Mouse (Mus musculus): Measurements from ENCODE around the gene Cdh23.

DNA sequence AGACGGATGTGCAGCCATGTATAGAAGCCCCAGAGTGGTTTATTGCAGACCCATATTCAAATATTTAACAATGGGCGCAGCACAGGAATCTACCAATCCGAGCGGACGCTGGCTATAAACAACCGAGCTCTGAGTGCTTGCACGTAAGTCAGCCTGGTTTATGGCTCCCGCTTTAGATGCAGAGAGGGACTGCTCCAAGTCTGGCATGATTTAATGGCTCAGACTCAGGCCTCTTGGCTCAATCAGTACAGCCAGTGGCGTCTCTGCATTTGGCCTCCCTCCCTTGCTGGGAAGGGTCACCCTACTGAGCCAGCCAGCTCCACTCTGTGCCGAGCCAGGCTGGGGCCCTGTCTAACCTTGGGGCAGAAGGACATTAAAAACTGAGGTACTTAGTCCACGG lies 94.1 kb downstream of the Cdh23 start:
- TF ChIP-seq POLR2A (IDR thresholded peaks at IDR 0.05; ENCODE audit: insufficient read depth, low read depth, low read length): no peak
- no peak for TF ChIP-seq EP300 (IDR thresholded peaks at IDR 0.05; ENCODE audit: insufficient read depth, low read depth, low read length)

Data from heart, adult 2 months (tissue).